Mouse (Mus musculus): ENCODE data around the gene Gm26897. TPM values are rescaled to one million over a fixed set of nuclear protein-coding genes. Genes with fewer than 3 reads are reported as not detected.

Gene Gm26897
- polyA plus RNA-seq, 1 experiment from 2014 or later, result not detected

DNA sequence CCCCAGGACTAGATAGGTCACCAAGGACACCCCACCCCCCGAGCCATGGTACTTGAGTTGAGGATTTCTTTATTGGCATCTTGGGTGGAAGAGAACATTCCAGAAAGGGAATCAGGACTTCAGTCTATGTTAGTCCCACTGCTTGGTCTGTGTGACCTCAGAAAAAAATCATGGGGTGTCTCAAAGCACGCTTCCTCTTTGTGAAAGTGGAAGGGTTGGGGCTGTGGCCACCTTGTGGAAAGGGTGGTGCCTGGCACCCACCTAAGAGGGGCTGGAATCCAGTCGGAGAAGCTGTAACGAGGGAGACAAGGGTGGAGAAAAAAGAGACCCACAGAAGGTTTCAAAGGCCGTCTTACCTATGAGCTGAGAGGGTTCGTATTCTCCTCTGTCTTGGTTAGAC, 5.8 kb downstream of the Gm26897 start:
- DNase-seq (ENCODE audit: low spot score) (no peak), ATAC-seq (ENCODE audit: low read depth) (no peak)
- Histone ChIP-seq H3K27me3 (replicated peaks; ENCODE audit: control insufficient read depth, insufficient read depth, low read length) (peaks cover 20% of the 10 kb centered on the region), H3K4me3 (ENCODE audit: low read depth, low read length) (no peak overlapping the region), H3K9ac (ENCODE audit: low read depth, low read length) (no peak overlapping the region), H3K4me2 (ENCODE audit: low read depth, low read length) (no peak overlapping the region), H3K36me3 (ENCODE audit: control insufficient read depth, insufficient read depth, low read length) (no peaks in the 10 kb centered on the region), H3K27ac (replicated peaks; ENCODE audit: low read depth, low read length) (no peak overlapping the region), H3K4me1 (ENCODE audit: control insufficient read depth, insufficient read depth, low read length) (peaks cover 11% of the 10 kb centered on the region), H3K9me3 (ENCODE audit: control insufficient read depth, low read length) (0 out of 2 replicates have a peak, but pooled peaks cover 3% of the 10 kb centered on the region)
- WGBS, result 61% methylated on average over 6 of the region's 6 CpGs

- 44% methylated on average over 16 of the region's 16 CpGs for WGBS
- H3K4me3 ChIP-seq (ENCODE audit: low read depth, low read length), result no peak overlapping the region
- ATAC-seq (ENCODE audit: low read depth), result peak; percentile 31; the same call in 1 of the 2 replicates
- H3K4me2 ChIP-seq (ENCODE audit: low read depth, low read length), result no peak overlapping the region
- no peak overlapping the region for H3K9ac ChIP-seq (ENCODE audit: low read depth, low read length)
- no peak for DNase-seq (ENCODE audit: low spot score)
- no peaks in the 10 kb centered on the region for H3K36me3 ChIP-seq (ENCODE audit: control insufficient read depth, insufficient read depth, low read length)
- peaks cover 20% of the 10 kb centered on the region for H3K27me3 ChIP-seq (replicated peaks; ENCODE audit: control insufficient read depth, insufficient read depth, low read length)
- H3K4me1 ChIP-seq (ENCODE audit: control insufficient read depth, insufficient read depth, low read length), result peaks cover 11% of the 10 kb centered on the region
- H3K9me3 ChIP-seq (ENCODE audit: control insufficient read depth, low read length), result no peaks in the 10 kb centered on the region
- H3K27ac ChIP-seq (replicated peaks; ENCODE audit: low read depth, low read length), result no peak overlapping the region
Observed at GRCm38 (mm10) chr5:111740384-111741275, 6.9 kb downstream of the Gm26897 start.

GRCm38 (mm10) chr5:111741352-111741751, 7.6 kb downstream of the Gm26897 start:
- H3K27me3 ChIP-seq (replicated peaks; ENCODE audit: control insufficient read depth, insufficient read depth, low read length), result peaks cover 20% of the 10 kb centered on the region
- H3K27ac ChIP-seq (replicated peaks; ENCODE audit: low read depth, low read length), result no peak overlapping the region
- WGBS, result 13% methylated on average over 10 of the region's 11 CpGs
- H3K4me3 ChIP-seq (ENCODE audit: low read depth, low read length), result no peak overlapping the region
- DNase-seq (ENCODE audit: low spot score) (no peak), ATAC-seq (ENCODE audit: low read depth) (no peak)
- H3K4me2 ChIP-seq (ENCODE audit: low read depth, low read length), result no peak overlapping the region
- peaks cover 11% of the 10 kb centered on the region for H3K4me1 ChIP-seq (ENCODE audit: control insufficient read depth, insufficient read depth, low read length)
- H3K9me3 ChIP-seq (ENCODE audit: control insufficient read depth, low read length), result no peaks in the 10 kb centered on the region
- H3K36me3 ChIP-seq (ENCODE audit: control insufficient read depth, insufficient read depth, low read length), result no peaks in the 10 kb centered on the region
- H3K9ac ChIP-seq (ENCODE audit: low read depth, low read length), result no peak overlapping the region

DNA sequence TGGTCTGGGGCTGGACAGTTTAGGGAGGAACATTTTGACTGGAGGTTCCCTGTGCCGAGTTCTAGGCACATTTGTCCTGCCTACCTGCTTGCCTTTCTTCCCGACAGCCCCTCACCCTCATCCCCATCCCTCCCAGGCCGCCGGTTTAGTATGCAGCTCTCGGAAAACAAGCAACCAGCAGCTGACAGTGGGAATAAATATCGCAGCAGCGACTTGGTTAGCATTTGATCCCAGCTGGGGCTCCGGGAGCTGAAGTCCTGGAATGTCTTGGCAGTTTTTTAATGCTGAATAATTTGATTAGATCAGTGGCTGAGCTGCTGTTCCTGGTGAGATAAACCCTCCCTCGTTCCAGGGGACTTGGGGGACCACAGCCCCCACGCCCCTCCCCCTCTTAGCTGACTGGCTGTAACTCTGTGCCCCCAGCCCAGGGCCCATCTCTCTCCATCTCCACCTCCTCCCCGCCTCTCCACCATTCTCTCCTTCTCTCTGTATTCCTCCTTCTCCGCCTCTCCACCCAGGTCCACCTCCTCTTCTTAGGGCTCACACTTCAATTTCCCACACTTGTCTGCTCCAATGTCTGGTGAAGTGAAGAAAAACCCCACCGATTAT, 8.7 kb downstream of the Gm26897 start:
- peak; percentile 85 for DNase-seq (ENCODE audit: low spot score)
- Histone ChIP-seq H3K27ac (replicated peaks; ENCODE audit: low read depth, low read length) (no peak overlapping the region; the same call in 1 of the 2 replicates), H3K36me3 (ENCODE audit: control insufficient read depth, insufficient read depth, low read length) (no peaks in the 10 kb centered on the region), H3K4me3 (ENCODE audit: low read depth, low read length) (no peak overlapping the region), H3K4me2 (ENCODE audit: low read depth, low read length) (peak overlapping the region; percentile 31), H3K9ac (ENCODE audit: low read depth, low read length) (0 out of 2 replicates have a peak overlapping the region, but pooled peaks have one; percentile 14), H3K4me1 (ENCODE audit: control insufficient read depth, insufficient read depth, low read length) (peaks cover 11% of the 10 kb centered on the region), H3K27me3 (replicated peaks; ENCODE audit: control insufficient read depth, insufficient read depth, low read length) (peaks cover 20% of the 10 kb centered on the region), H3K9me3 (ENCODE audit: control insufficient read depth, low read length) (no peaks in the 10 kb centered on the region)
- peak; percentile 50 for ATAC-seq (ENCODE audit: low read depth)
- WGBS, result 7% methylated on average over 13 of the region's 13 CpGs

GRCm38 (mm10) chr5:111749599-111749998, 15.9 kb downstream of the Gm26897 start:
- Histone ChIP-seq H3K9ac (ENCODE audit: low read depth, low read length) (no peak overlapping the region), H3K4me3 (ENCODE audit: low read depth, low read length) (no peak overlapping the region), H3K4me2 (ENCODE audit: low read depth, low read length) (no peak overlapping the region), H3K9me3 (ENCODE audit: control insufficient read depth, low read length) (no peaks in the 10 kb centered on the region), H3K27me3 (replicated peaks; ENCODE audit: control insufficient read depth, insufficient read depth, low read length) (no peaks in the 10 kb centered on the region), H3K4me1 (ENCODE audit: control insufficient read depth, insufficient read depth, low read length) (peaks cover 4% of the 10 kb centered on the region), H3K27ac (replicated peaks; ENCODE audit: low read depth, low read length) (no peak overlapping the region), H3K36me3 (ENCODE audit: control insufficient read depth, insufficient read depth, low read length) (no peaks in the 10 kb centered on the region)
- no peak for ATAC-seq (ENCODE audit: low read depth)
- no peak for DNase-seq (ENCODE audit: low spot score)
- 79% methylated on average over 5 of the region's 5 CpGs for WGBS

DNA sequence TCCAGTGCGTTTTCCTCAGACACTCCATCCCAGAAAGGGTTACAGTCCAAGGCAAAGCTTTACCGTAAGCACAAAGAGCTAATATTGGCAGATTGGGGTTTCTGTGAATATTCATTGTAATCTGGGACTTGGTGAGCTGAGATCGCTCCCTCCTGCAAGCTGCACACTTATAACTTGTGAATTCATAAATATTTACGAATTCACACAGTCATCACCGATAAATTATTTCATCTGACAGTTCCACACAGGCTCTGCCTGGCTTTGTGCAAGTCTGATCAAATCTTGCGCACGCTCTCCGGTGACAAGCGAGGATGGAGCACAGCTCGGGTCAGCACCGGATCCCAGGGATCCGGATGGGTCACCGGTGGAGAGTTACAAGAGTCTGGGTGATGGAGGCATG, 16.4 kb downstream of the Gm26897 start:
- no peaks in the 10 kb centered on the region for H3K36me3 ChIP-seq (ENCODE audit: control insufficient read depth, insufficient read depth, low read length)
- peaks cover 9% of the 10 kb centered on the region for H3K4me1 ChIP-seq (ENCODE audit: control insufficient read depth, insufficient read depth, low read length)
- DNase-seq (ENCODE audit: low spot score) (no peak), ATAC-seq (ENCODE audit: low read depth) (no peak)
- H3K27ac ChIP-seq (replicated peaks; ENCODE audit: low read depth, low read length), result no peak overlapping the region
- no peaks in the 10 kb centered on the region for H3K9me3 ChIP-seq (ENCODE audit: control insufficient read depth, low read length)
- no peaks in the 10 kb centered on the region for H3K27me3 ChIP-seq (replicated peaks; ENCODE audit: control insufficient read depth, insufficient read depth, low read length)
- 81% methylated on average over 13 of the region's 13 CpGs for WGBS
- no peak overlapping the region for H3K4me3 ChIP-seq (ENCODE audit: low read depth, low read length)
- H3K4me2 ChIP-seq (ENCODE audit: low read depth, low read length), result no peak overlapping the region
- no peak overlapping the region for H3K9ac ChIP-seq (ENCODE audit: low read depth, low read length)

DNA sequence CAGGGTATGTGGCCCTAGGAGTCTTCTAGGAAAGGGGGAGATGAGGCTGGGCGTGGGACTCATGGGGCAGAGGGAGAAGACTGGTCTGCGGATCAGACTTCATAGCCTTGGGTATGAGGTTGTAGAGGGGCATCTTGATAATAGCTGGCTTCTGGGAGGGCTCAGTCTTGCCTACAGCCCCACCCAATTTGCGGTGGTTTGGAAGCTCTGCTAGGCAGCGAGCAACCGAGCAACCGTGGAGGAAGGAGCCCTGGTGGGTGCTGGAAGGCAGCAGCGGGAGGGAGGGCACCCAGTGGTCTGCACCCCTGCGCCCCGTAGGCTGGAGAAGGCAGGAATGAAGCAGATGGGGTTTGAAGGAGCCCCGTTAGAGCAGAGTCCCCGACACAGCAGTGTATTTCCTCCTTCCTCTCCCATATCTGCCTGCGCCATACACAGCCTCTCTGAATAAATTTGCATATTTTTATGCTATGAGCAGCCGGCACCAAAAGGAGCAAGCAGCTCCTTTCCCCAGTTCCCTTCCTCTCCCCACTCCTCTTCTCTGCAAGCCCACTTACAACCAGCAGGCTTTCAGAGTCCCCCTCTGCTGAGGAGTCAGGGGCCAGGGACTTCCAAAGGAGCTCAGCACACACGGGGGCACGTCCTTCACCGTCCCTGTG, 20.9 kb downstream of the Gm26897 start:
- no peaks in the 10 kb centered on the region for H3K9me3 ChIP-seq (ENCODE audit: control insufficient read depth, low read length)
- 0 out of 2 replicates have a peak, but pooled peaks have one; percentile 15 for ATAC-seq (ENCODE audit: low read depth)
- peak overlapping the region; percentile 30 for H3K9ac ChIP-seq (ENCODE audit: low read depth, low read length)
- H3K36me3 ChIP-seq (ENCODE audit: control insufficient read depth, insufficient read depth, low read length), result no peaks in the 10 kb centered on the region
- H3K4me2 ChIP-seq (ENCODE audit: low read depth, low read length), result peak overlapping the region; percentile 34
- H3K27me3 ChIP-seq (replicated peaks; ENCODE audit: control insufficient read depth, insufficient read depth, low read length), result no peaks in the 10 kb centered on the region
- no peak for DNase-seq (ENCODE audit: low spot score)
- no peak overlapping the region for H3K27ac ChIP-seq (replicated peaks; ENCODE audit: low read depth, low read length)
- WGBS, result 32% methylated on average over 15 of the region's 16 CpGs
- peak overlapping the region; percentile 14 for H3K4me3 ChIP-seq (ENCODE audit: low read depth, low read length)
- H3K4me1 ChIP-seq (ENCODE audit: control insufficient read depth, insufficient read depth, low read length), result peaks cover 9% of the 10 kb centered on the region

DNA sequence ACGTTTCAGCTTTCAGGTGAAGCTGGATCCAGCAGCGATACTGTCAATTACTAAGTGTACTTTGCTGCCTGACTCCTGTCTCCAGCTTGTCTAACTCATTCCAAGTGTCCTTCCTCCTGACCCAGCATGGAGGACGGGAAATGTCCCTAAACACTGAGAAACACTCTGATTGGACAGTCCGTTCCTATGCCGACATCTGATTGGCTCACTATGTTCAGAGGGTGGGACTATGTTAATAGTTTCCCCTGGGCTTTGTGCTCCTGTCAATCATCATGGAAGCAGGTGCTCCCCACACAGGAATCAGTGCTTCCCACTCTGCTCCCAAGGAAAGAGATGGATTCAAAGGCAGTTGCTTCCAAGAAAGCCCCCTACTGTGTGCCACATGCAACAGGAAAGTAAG, 21.6 kb downstream of the Gm26897 start:
- H3K4me1 ChIP-seq (ENCODE audit: control insufficient read depth, insufficient read depth, low read length), result peaks cover 9% of the 10 kb centered on the region
- no peaks in the 10 kb centered on the region for H3K9me3 ChIP-seq (ENCODE audit: control insufficient read depth, low read length)
- DNase-seq (ENCODE audit: low spot score) (peak; percentile 79), ATAC-seq (ENCODE audit: low read depth) (peak; percentile 76; the same call in 1 of the 2 replicates)
- 9% methylated on average over 5 of the region's 5 CpGs for WGBS
- no peak overlapping the region for H3K4me2 ChIP-seq (ENCODE audit: low read depth, low read length)
- no peaks in the 10 kb centered on the region for H3K27me3 ChIP-seq (replicated peaks; ENCODE audit: control insufficient read depth, insufficient read depth, low read length)
- H3K36me3 ChIP-seq (ENCODE audit: control insufficient read depth, insufficient read depth, low read length), result no peaks in the 10 kb centered on the region
- no peak overlapping the region for H3K9ac ChIP-seq (ENCODE audit: low read depth, low read length)
- no peak overlapping the region for H3K27ac ChIP-seq (replicated peaks; ENCODE audit: low read depth, low read length)
- H3K4me3 ChIP-seq (ENCODE audit: low read depth, low read length), result no peak overlapping the region

Measured in embryonic facial prominence, embryonic 14.5 days (tissue).